Mouse (Mus musculus) heart, postnatal 10 days (tissue): ENCODE measurements at regions not wholly inside any gene's neighbourhood (a gene's known extent, or its start where the extent isn't known, plus 50 kb on each side); places are given as distances from the start of the nearest gene placed in this dataset.

Experiments used
- DNase-seq, 2 experiments: peaks; one replicate each; pipeline ENCODE4 v3.0.0; 2021
- intact Hi-C: fragments of 180-260 bp; cut with DNase I; formaldehyde crosslinking; loops from one replicate; pipeline ENCODE4 v1.15.1; 2025

DNA sequence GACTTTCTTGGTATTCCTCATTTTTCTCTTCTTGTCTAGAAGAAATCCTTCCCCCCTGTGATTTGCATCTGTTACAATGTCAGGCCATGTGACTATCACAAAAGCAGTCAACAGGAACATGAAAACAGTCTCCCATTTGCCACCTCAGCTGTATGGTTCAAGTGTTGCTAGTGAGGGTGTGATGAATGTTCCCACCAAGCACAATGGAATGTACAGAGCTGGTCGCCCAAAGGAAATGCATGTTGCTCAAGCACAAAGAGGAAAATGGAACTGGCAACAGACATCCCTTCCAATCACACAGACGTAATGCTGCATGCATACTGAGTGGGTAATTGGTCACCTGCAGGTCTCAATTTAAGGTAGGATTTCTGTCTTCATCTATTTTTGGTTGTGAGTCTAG lies 324.1 kb upstream of the BC052040 start:
- intact Hi-C loops = no loop called here

DNA sequence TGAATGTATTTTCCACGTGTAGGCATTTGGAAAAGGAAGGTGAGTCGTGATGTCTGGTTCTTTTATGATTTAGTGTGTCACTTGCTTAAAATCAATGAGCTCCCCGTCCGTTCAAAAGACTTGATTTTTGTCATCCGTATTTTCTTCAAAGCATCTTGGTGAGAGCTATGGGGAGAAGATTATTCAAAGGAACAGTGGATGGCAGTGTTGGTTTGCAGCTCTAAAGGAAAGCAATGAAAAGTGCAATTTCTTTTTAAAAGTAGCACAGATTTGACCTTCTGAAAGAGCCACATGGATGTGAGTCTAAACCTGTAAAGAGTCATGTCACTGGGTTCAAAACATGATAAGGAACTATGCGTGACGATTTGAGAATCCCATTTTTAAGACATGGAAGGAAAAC lies 313.3 kb upstream of the BC052040 start:
- DNase-seq = no peak
- intact Hi-C loops = no loop called here

More for the DNA sequence above, 324.1 kb upstream of the BC052040 start:
- DNase-seq = no peak

DNA sequence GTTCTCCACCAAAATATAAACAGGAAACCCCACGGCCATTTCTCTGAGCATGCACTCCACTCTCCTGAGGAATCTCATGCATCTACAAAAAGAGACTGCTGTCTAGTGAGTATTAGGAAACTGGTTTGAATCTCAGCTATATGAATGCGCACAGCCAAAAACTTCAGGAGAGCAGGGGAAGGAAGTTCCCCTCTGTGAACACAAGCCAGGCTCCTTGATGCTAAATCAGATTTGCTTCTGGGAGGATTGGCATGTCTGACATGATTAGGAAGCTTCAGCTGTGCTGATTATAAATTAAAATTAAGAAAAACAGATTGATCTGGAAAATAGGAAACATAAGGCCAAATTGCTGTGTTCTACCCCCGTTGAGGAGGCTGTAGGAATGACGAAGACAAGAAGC lies 304.1 kb upstream of the BC052040 start:
- intact Hi-C loops = no loop called here
- DNase-seq = no peak

DNA sequence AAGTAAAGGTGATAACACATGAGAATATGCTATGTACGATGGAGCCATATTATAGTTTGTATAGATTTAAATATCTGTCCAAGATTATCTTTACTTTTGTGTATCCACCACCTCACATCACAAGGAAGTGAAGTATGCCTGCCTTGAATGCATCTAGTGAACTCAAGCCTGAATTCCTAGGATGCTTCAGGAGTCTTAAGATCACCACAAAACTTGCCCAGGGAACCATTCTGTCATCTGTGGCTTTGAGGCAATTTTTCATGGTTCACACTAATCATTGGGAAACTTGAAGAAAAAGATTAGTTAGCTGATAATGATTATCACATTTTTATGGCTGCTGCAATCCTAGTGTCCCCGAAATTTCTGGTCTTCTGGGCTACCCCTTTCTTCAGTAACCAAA lies 288.5 kb upstream of the BC052040 start:
- intact Hi-C loops = no loop called here
- no peak for DNase-seq

DNA sequence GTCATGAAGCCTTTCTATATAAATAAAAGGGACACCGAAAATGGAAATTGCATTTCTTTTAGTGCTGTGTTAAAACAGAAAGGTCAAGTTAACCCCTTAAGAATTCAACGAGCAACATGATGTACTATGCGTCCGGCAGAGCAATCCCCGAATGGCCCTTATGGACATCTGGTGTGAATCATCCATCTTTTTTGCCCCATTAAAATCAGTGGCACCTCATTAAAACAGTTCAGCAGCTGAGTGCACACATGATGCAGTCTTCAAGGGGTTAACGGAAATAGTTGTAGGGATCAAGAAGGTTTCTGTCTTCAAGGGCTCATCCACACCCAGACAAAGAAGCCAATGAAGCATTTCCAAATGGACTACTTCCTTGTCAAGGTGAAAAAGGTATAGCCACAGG lies 284.1 kb upstream of the BC052040 start:
- intact Hi-C loops = no loop called here
- DNase-seq = no peak

DNA sequence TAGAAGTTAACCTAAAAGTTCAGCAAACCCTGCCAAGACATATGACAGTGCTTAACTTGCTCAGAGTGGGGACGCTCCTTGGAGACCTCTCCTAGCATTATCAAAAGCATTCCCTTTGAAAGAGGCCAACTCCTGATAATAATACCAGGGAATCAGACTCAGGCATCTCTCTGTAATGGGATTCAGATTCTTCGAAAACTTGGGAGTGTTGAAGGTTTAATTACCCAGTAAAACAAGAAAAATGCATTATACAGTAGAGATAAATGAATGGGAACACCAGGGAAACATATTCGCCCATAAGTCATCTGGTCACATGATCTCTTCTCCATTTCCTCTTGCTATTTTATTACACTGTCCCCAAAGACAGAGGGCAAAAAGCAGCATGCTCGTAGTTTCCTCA lies 274.3 kb upstream of the BC052040 start:
- DNase-seq = no peak
- intact Hi-C loops = no loop called here

DNA sequence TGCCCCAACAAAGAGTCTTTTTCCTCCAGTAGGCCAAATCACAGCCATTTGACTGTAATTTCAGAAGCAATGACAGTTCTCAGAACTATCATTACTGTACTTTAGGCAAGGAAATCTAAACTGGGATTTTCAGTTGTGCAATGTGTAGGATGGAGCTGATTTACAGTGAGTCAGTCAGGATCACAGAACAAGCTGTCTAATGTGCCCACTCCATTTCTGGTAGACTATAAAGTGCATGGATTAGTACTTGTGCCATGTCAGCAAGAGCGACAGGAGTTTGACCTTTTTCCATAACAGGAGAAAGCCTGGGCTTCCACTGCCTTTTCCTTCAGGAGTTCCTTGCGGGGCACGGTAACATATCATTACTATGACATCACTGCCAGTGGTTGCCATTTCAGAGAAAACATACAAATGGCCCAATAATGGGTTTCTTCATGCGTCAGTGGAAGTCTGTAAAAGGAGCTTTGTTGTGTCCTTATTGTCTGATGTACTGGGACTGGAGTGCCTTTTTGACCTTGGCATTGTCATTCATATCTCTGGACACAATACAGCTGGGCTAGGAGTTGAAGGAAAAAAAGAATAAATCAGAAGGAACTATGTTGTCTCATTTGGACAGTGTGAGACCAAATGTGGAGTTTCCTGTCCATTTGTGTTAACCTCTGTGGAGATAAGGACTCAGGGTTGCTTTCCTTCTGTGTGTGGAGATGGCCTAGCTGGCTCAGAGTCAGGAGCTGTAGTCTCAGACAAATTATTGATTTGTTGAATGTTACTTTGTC lies 271.5 kb upstream of the BC052040 start:
- intact Hi-C loops = no loop called here
- DNase-seq = peak in 1 of 2 experiments; percentile 9

DNA sequence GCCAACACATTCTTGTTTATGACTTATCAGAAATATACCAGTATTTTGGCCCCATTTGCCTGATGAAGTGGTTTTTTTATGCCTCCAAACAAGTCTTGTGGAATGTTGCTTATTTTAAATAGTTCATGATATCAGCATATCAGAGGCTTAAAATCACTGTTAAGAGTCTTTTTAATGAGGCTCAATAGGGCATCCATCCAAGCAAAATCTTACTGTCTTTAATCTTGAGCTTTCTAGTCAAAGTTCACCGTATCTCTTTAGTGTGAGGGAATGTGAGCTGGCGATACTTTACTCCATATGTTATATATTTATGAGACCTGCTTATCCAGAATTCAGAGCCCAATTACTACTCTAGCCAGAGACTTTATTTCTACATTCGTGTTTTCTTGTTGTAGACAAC lies 263.0 kb upstream of the BC052040 start:
- intact Hi-C loops = no loop called here
- DNase-seq = no peak

DNA sequence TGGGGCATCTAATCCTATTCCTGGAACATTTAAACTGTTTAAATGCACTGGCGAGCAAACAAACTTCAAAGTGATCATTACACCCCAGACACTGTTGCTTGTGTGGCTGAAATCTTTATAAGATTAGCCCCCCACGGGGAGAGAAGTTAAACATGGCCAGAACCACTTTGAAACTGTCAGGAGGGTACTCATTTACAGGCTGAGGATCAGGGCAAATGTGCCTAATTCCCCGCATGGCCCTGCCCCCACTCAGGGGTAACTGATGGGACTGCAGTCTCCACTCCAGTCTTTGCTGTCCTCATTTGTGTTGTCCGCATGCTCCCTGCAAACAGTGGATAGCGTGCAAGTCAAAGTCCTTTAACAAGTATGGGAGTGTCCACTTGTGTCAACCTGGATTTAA lies 258.9 kb upstream of the BC052040 start:
- DNase-seq = no peak
- intact Hi-C loops = no loop called here

DNA sequence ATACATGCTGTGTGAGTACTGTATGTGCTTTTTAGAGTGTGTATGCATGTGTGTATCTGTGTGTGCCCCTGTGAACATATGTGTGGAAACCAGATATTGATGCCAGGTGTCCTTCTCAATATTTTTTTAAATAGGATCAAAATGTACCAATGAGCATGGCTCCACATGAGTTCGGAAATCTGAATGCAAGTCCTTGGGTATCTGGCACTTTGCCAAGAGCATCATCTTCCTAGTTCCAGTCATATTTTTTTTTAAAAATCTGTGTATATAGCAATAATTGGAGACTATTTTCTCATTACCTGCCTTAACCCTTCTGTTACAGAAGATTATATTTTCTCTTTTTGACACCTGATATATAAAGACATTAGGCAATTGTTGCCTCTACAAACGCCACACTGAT lies 255.0 kb upstream of the BC052040 start:
- DNase-seq = no peak
- intact Hi-C loops = no loop called here

DNA sequence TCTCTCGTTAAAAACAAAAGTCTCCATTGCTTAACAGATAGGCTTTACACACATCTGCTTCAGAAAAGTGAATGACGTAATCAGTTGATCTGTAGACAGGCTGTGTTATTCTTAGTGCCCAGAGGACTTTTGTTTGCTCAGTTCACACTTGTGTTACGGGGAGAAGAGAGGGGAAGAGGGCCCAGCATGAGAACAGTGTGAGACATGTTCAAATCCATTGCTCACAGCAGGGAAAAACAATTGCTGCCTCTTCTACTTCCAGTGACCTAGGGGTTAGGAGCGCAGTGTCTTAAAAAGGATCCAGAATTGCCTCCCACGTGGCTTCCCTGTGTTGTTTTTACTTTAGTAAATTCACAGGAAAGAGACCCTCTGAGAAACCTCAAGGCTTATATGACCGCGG lies 243.3 kb upstream of the BC052040 start:
- no peak for DNase-seq
- intact Hi-C loops = no loop called here

DNA sequence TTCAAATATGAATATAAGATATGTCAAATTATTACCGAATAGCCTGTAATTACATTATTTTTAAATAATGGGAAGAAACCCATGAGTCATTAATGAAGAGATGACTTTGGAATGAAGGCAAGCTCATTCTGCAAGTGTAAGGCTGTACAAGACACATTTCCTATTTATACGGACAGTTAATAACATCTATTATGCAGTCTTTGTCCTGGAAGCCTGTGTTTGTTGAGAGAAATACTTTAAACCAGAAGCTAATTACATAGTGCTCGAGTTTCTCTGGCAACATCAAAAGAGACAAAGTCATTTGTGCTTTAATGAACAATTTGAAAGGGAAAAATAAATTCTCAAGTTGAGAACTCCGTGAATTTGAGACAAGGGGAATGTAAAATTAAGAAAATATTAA lies 242.5 kb upstream of the BC052040 start:
- DNase-seq = no peak
- intact Hi-C loops = no loop called here

DNA sequence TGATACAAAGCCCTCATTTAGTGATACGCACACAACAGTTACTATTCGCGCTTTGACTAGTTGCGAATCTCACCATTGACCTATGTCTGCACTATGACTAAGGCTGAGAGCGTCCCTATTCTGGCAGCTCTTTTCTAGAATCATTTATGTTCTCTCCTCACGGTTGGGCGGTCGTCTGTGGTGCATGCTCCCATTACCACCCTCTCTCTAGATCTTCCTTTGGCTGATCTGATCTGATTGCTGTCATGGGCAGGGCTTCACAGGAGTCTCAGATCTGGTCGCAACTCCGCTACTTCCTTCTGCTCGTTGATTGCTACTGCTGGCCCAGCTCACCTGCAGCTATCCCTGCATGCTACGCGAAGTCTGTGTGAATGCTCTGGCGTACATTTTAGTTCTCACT lies 239.2 kb upstream of the BC052040 start:
- intact Hi-C loops = no loop called here
- DNase-seq = no peak

DNA sequence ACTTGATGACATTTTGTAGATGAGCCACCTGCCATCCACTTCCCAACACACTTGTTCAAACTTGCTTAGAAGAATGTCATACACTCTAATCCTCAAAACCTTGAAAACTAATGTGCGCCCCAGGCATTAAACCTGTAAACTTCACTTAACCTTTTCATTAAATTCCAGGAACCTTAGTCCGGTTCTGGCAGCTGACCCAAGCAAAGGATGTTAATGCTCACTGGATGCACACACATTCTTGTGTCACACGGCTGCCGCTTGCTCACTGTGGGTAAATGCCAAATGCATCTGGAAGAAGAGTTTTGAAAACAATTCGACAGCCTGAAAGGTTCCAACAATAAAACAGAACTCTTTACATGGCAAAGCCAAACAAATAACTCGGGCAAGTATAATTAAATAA lies 235.0 kb upstream of the BC052040 start:
- no peak for DNase-seq
- intact Hi-C loops = no loop called here

DNA sequence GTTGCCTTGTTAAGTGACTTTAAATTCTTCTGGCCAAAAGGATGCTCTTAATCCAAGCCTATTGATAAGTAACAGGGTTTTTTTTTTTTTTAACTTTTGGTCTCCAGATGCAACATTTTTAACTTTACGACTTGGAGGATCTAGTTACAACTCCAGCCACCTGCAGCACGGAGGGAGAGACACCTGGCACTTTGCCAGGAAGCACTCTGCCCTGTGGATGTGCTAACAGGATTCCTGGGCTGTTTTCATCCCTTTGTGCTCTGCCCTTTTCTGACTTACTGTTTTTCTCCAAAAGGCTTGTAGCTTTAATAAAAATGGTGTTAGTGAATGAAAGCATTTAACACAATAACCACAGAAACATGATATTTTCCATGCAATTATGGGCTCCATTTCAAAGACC lies 233.3 kb upstream of the BC052040 start:
- no peak for DNase-seq
- intact Hi-C loops = no loop called here

DNA sequence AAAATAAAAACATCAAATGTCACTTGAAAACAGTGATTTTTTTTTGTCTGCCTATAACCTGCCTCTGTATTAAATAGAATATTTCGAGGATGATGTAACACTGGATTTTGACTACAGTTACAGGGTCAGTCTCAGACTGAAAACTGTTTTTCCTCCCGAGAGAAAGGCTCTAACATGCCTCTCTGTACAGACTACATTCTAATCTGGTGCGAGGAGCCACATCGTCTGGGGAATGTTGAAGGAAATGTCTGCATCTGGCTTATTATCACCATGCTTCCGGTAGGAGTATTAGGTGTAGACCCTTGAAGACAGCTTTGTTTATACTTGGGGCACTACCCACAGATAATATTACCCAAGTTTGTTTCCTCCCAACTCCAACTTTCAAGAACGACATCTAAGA lies 210.4 kb upstream of the BC052040 start:
- no peak for DNase-seq
- intact Hi-C loops = no loop called here

DNA sequence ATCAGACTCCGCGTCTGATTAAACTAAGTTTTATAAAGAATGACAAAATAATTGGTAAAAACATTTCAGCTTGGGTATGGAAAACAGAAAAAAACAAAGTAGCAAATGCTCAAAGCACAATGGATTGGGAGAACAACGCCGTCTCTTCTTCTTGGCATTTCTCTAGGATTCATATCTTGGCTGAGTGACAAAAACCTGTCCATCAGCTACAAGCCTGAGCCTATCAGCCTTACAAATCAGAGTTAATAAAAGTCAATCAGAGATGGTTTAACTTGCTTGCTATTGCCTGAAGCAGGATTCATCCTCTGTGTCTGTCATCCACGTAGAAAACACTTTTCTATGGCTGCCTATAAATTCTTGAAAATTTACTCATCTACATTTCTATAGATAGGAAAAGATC lies 206.2 kb upstream of the BC052040 start:
- no peak for DNase-seq
- intact Hi-C loops = no loop called here

DNA sequence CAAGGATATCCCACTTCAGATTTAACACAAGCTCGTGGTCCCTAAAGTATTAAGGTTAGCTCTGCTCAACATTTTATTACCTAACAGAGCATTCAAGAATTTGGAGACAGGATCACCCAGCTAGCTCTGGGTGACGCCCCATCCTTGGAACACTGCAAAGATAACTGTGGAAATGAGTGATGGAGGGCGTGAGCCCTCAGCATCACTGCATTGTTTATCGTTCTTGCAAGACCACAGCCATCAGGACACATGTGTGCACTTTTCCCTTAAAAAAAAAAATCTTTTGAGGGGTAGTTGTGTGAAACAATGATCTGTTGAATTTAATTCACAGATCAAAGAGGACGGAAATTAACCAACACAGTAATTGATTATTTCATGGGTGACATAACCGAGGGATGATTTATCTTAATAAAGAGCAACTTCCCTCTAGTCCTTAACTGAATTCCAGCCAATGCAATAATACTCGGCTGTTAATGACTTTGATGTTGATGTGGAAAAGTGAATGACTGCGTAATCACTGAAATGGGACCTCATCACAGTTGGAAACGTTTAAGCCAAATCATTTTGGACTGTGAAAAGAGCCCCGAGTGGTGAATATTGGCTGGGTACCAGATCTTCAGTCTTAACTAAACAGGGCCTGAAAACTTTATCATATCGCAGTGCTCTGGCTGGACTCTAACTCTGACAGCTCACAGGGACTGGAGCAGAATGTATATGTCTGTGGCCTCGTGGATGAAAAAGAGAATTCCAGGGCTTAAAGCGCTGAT lies 196.9 kb upstream of the BC052040 start:
- intact Hi-C loops = no loop called here
- peak; percentile 15 to 18 for DNase-seq

DNA sequence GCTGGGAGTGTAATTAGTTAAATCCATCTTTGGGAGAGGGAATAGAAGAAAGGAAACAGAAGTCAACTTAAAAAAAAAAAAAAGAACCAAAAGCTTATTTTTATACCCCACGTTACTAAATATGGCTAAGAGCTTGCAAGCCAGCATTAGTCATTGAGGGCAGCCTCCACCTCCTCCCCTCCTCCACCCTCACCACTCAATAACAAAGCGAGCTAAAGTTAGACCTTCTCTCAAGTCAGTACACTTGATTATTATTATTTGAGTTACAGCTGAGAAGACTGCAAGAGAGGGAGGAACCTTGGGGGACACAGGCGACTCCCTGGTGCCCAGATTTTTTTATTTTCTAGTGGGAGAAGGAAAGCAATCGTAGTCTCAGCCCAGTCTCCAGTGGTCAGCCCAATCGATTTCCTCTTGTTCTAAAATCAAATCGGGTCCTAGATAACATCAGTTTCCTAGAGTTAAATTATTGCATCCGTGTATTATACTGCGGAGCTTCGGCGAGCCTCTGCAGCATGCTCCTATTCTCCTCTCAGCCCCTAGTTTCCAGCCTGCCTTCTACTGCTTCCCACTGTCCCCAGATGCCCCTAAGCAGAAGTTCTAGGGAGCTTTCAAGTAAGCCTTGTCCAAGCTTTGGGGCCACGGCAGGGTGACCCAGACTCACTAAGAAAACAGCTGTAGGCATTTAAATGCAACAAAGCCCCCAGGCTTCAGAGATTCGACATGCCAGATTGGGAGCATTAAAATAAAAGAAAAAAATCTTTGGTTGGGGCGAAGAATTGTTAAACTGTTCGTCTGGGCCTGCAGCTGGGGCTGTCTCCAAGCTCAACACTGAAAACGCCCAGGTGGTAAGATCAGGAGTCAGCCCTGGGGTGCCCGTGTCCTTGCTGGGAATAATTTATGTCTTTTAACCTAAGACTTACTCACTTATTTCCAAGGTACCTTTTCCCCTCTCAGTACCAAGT lies 196.0 kb upstream of the BC052040 start:
- DNase-seq = peak; percentile 8 to 18
- intact Hi-C loops = no loop called here

DNA sequence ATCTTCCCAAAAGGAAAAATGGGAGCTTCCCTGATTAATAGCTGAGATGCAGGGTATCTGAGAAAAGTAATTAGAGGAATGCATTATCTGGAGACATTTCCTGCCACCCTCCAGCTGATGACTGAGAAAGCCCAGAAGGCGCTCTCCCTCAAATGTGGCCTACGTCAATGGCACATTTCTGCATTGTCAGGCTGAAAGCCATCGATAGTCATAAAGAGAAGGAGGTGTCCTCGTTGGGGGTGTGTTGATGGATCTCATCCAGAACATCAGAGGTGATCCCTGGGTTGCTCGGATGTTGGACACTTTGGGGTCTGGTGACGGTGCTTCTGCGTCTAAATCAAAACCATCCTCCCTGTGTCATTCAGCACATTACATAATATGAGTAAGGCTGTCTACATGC lies 189.9 kb upstream of the BC052040 start:
- intact Hi-C loops = no loop called here
- no peak for DNase-seq

DNA sequence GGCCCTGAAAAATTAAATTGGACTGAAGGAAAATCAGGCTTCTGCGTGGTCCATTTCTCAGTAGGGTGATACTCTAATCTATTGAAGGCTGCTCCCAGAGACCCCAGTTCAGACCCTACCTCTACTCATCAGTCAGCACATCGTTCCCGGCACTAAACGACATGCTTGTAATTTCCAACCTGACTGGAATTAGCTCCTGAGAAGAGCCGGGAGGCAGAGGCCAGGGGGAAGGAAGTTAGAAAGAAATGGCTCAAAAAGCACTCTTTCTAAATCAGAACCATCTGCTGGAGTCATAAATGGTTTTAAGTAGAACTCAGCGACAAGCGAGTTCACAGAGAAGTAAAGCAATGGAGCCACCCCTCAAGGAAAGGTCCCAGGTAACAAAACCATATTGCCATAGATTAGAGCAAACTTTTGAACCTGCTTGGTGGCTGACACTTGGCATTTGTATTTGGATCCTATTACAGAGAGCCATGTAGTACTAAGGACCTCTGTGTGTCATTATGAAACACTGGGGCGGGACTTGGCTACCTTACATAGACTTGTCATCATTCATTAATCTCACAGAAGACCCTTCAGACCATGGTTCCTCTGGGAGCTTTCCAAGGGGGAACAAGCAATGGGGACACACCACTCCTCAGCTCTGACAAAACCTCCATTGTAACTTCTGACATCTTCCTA lies 189.3 kb upstream of the BC052040 start:
- intact Hi-C loops = no loop called here
- no peak for DNase-seq
